Mouse (Mus musculus) cortical plate, adult 2 months (tissue): ENCODE results near the gene Gm7694.
A peak's percentile ranks its signal among the peaks of the same experiment; 100 is the strongest.

Experiments used
- CTCF ChIP-seq: fragments of 200-500 bp; IDR thresholded peaks from 2 replicates; pipeline ENCODE4 v1.5.1; 2011; ENCODE audit warnings: mild to moderate bottlenecking, control low read depth, low read length; ENCODE audit not compliant: insufficient read depth; ENCODE audit errors: extremely low read depth
- POLR2A ChIP-seq: fragments of 200-500 bp; IDR thresholded peaks from 2 replicates; pipeline ENCODE4 v1.6.1; 2011; ENCODE audit warnings: mild to moderate bottlenecking, low read length, control low read depth; ENCODE audit not compliant: insufficient read depth; ENCODE audit errors: extremely low read depth

DNA sequence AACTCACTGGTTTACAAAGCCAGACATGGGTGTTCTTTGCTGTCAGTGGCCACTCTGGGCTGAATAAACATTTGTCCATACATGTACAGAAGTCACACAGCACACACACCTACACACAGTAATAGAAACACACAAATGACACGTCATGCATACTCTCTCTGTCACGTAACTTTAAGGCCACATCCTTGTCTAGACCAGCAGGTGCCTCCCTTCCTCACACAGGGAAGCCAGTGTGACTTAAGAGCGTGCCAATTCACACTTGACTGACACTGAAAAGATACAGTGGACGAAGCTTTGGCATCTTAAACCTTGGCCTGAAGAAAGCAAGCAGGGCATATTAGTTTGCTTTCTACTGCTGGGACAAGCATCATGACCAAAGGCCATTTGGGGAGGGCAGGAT is 26.6 kb upstream of the Gm7694 start:
- peak; percentile 28; the same call in 1 of the 2 replicates for TF ChIP-seq CTCF
- TF ChIP-seq POLR2A: no peak
